Mouse (Mus musculus) T-helper 2 cell (primary cell): ENCODE measurements at regions not wholly inside any gene's neighbourhood (a gene's known extent, or its start where the extent isn't known, plus 50 kb on each side); places are given as distances from the start of the nearest gene placed in this dataset.

Experiments
- in situ Hi-C: fragments of 300-600 bp; cut with MboI, MseI; formaldehyde crosslinking; loops from one replicate; pipeline ENCODE4 v1.15.1; 2025; ENCODE audit warnings: high pct_unique_total_duplicates

GRCm38 (mm10) chr6:31339948-31340250 is 58.6 kb upstream of the Mkln1 start:
- in situ Hi-C loops, result no loop called here

DNA sequence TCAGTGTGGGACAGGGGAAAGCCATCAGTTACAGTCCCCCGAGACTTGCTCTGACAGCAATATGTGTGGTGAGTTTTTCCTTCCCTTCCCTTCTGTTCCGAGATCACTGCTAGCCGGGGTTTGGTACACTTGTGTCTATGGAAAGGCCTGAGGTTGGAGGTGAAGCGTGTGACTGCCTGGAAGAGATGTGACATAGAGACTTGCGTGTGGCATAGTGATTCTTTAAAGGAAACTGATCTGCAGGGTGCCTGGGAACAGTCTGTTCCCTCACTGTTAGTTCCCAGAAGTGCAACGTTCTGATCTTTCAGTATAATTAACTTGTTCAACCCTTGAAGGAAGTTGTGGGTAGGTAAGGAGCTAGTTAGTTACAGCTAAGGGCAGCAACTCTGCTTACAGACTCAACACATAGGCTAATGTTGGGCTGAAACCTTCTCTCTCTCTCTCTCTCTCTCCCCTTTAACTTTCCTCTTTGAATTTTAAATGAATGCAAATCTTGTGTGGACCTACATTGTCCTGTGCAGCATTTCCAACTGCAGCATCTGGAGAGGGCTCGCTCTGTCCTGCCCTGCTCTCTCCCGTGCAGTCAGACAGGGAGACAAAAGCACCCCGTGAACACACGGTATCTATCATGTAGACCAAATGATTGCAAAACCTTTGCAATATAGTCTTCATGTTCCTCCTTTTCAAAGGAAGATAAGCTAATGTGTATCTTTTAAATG is 53.0 kb upstream of the Mkln1 start:
- in situ Hi-C loops, result no loop called here

DNA sequence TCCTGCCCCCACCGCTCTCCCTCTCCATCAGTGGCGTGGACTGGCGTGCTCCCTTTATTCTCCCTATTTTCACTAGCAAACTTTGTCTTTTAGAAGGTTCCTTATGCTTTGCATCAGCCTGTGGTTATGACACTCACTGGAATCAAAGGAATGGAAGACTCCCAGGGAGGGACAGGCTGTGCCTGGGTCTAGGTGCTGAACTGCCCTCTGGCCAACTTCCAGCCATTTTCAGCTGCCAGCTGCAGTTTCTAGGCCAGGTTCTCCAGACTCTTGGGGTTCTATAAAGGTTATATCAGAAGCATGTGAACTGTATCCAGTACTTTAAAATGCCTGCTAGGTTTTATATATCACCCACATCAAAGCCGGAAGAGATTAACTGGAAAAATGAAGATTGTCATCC is 50.2 kb upstream of the Mkln1 start:
- in situ Hi-C loops, result no loop called here
